Mouse (Mus musculus) thymus, adult 2 months (tissue): ENCODE results near the gene C8g. TPM values are rescaled to one million over a fixed set of nuclear protein-coding genes. Genes with fewer than 3 reads are reported as not detected.

Experiments
- DNase-seq: peaks from one replicate; pipeline ENCODE4 v3.0.0; 2021
- H3K27ac ChIP-seq: fragments of 200-500 bp; 2 replicates; pipeline ENCODE4 v1.5.1; 2012; ENCODE audit warnings: low read length, control low read depth; ENCODE audit not compliant: control insufficient read depth, insufficient read depth
- H3K27me3 ChIP-seq: fragments of 200-500 bp; 2 replicates; pipeline ENCODE4 v1.6.1; 2012; ENCODE audit warnings: mild to moderate bottlenecking, low read length, moderate library complexity, mixed read lengths; ENCODE audit not compliant: control insufficient read depth, insufficient read depth
- H3K36me3 ChIP-seq: fragments of 200-500 bp; 2 replicates; pipeline ENCODE4 v1.6.1; 2012; ENCODE audit warnings: mild to moderate bottlenecking, low read length, moderate library complexity; ENCODE audit not compliant: control insufficient read depth, insufficient read depth
- H3K4me1 ChIP-seq: fragments of 200-500 bp; replicated peaks from 2 replicates; pipeline ENCODE4 v1.6.1; 2012; ENCODE audit warnings: low read length; ENCODE audit not compliant: control insufficient read depth, insufficient read depth
- H3K4me3 ChIP-seq: fragments of 200-500 bp; 2 replicates; pipeline ENCODE4 v1.5.1; 2012; ENCODE audit warnings: mild to moderate bottlenecking, low read length, control low read depth, moderate library complexity; ENCODE audit not compliant: control insufficient read depth, insufficient read depth
- CTCF ChIP-seq: fragments of 200-500 bp; IDR thresholded peaks from 2 replicates; pipeline ENCODE4 v1.5.1; 2012; ENCODE audit warnings: mild to moderate bottlenecking, control low read depth, low read length, moderate library complexity, borderline replicate concordance; ENCODE audit not compliant: control insufficient read depth, poor library complexity, insufficient read depth; ENCODE audit errors: extremely low read depth
- POLR2A ChIP-seq: fragments of 200-500 bp; IDR thresholded peaks from 2 replicates; pipeline ENCODE4 v1.6.1; 2012; ENCODE audit warnings: mild to moderate bottlenecking, low read length, control low read depth, moderate library complexity; ENCODE audit not compliant: control insufficient read depth, poor library complexity, insufficient read depth; ENCODE audit errors: extremely low read depth
- WGBS: fragments of 180-500 bp; shearing (Covaris S2); methylation state at CpG from one replicate; pipeline ENCODE4 v1.1.7; 2018; 5-methylcytosine and 5-hydroxymethylcytosine counted together
- polyA plus RNA-seq: library from polyadenylated mRNA; depleted of rRNA; stranded (reverse); fragments of >200 nt; gene quantifications from 2 replicates; pipeline ENCODE4 v1.2.3, GENCODE M21; 2012; rRNA removed

Gene C8g
- polyA plus RNA-seq, 1 experiment: 4.7 TPM

GRCm38 (mm10) chr2:25460135-25460534, 41.4 kb downstream of the C8g start:
- Histone ChIP-seq H3K4me3 (peak overlapping the region; percentile 87), H3K27ac (peak overlapping the region; percentile 88), H3K36me3 (peaks cover 3% of the 10 kb centered on the region; the same call in 1 of the 2 replicates), H3K4me1 (peaks cover 41% of the 10 kb centered on the region), H3K27me3 (no peaks in the 10 kb centered on the region)
- WGBS: 32% methylated on average over 5 of the region's 5 CpGs
- no peak for DNase-seq
- TF ChIP-seq CTCF (no peak), POLR2A (no peak)

- no peak for TF ChIP-seq CTCF
- no peak for TF ChIP-seq POLR2A
- Histone ChIP-seq H3K27me3 (no peaks in the 10 kb centered on the region), H3K4me3 (no peak overlapping the region), H3K27ac (no peak overlapping the region), H3K36me3 (peaks cover 3% of the 10 kb centered on the region; the same call in 1 of the 2 replicates), H3K4me1 (peaks cover 28% of the 10 kb centered on the region)
- DNase-seq: no peak
- 89% methylated on average over 5 of the region's 5 CpGs for WGBS
These were observed 42.6 kb downstream of the C8g start for GRCm38 (mm10) chr2:25458911-25459310.

- no peak overlapping the region for H3K4me3 ChIP-seq
- peaks cover 21% of the 10 kb centered on the region for H3K4me1 ChIP-seq
- H3K36me3 ChIP-seq: peaks cover 3% of the 10 kb centered on the region; the same call in 1 of the 2 replicates
- 95% methylated on average over 9 of the region's 9 CpGs for WGBS
- no peaks in the 10 kb centered on the region for H3K27me3 ChIP-seq
- DNase-seq: no peak
- TF ChIP-seq CTCF: no peak
- no peak overlapping the region for H3K27ac ChIP-seq
These were observed 44.3 kb downstream of the C8g start for GRCm38 (mm10) chr2:25457022-25457896.

- WGBS: 82% methylated on average over 14 of the region's 14 CpGs
- Histone ChIP-seq H3K4me3 (no peak within 1 kb of the TSS), H3K4me1 (peaks cover 19% of the 10 kb centered on the region), H3K27ac (no peak within 1 kb of the TSS), H3K36me3 (peaks cover 3% of the 10 kb centered on the region; the same call in 1 of the 2 replicates), H3K27me3 (no peaks in the 10 kb centered on the region)
- DNase-seq: no peak
- TF ChIP-seq CTCF (no peak), POLR2A (no peak)
These were observed 45.1 kb downstream of the C8g start, which contains the start of gene Clic3 for GRCm38 (mm10) chr2:25456205-25456953. Gene Clic3 (plus strand): TSS chr2:25456838.

GRCm38 (mm10) chr2:25452951-25453350, 48.6 kb downstream of the C8g start:
- Histone ChIP-seq H3K36me3 (no peaks in the 10 kb centered on the region; the same call in 1 of the 2 replicates), H3K27me3 (no peaks in the 10 kb centered on the region), H3K27ac (no peak overlapping the region), H3K4me1 (no peaks in the 10 kb centered on the region; the same call in 1 of the 2 replicates), H3K4me3 (no peak overlapping the region)
- 94% methylated on average over 1 of the region's 1 CpGs for WGBS
- TF ChIP-seq POLR2A (no peak), CTCF (no peak)
- no peak for DNase-seq

GRCm38 (mm10) chr2:25450853-25451647, 50.5 kb downstream of the C8g start:
- Histone ChIP-seq H3K4me1 (no peaks in the 10 kb centered on the region), H3K27ac (no peak overlapping the region), H3K27me3 (no peaks in the 10 kb centered on the region), H3K36me3 (no peaks in the 10 kb centered on the region), H3K4me3 (no peak overlapping the region)
- WGBS: 68% methylated on average over 8 of the region's 8 CpGs
- TF ChIP-seq POLR2A (no peak), CTCF (no peak)
- DNase-seq: no peak

Other genes with a start within 250 kb of the C8g start
- gene Tmem203, start 246.3 kb downstream of the C8g start, polyA plus RNA-seq: 66.1 and 79.1 TPM in 2 replicates
- gene Tprn, start 239.1 kb downstream of the C8g start, polyA plus RNA-seq: 24.4 and 25.9 TPM in 2 replicates
- gene Ssna1, start 229.3 kb downstream of the C8g start, polyA plus RNA-seq: 164 and 182 TPM in 2 replicates
- gene Anapc2, start 229.2 kb downstream of the C8g start, polyA plus RNA-seq: 141 and 144 TPM in 2 replicates
- 0.35 TPM in 1 of 2 replicates, not detected in the other for gene Tmem210, start 213.6 kb downstream of the C8g start, polyA plus RNA-seq
- gene Lrrc26, start 211.8 kb downstream of the C8g start, polyA plus RNA-seq: 1.0 and 1.6 TPM in 2 replicates
- gene Grin1, start 182.5 kb downstream of the C8g start, polyA plus RNA-seq: 0.50 TPM in 2 replicates
- 23.1 and 26.3 TPM in 2 replicates for gene Man1b1, start 169.4 kb downstream of the C8g start, polyA plus RNA-seq
- gene Dpp7, start 145.4 kb downstream of the C8g start, polyA plus RNA-seq: 24.5 and 25.6 TPM in 2 replicates
- 23.0 and 24.4 TPM in 2 replicates for gene Uap1l1, start 136.0 kb downstream of the C8g start, polyA plus RNA-seq
- gene Sapcd2, start 129.4 kb downstream of the C8g start, polyA plus RNA-seq: 29.7 and 45.2 TPM in 2 replicates
- 11.7 and 14.0 TPM in 2 replicates for gene Entpd2, start 105.8 kb downstream of the C8g start, polyA plus RNA-seq
- 28.4 and 30.8 TPM in 2 replicates for gene Npdc1, start 102.4 kb downstream of the C8g start, polyA plus RNA-seq
- gene Fut7, start 78.5 kb downstream of the C8g start, polyA plus RNA-seq: 1.9 and 2.0 TPM in 2 replicates
- gene Abca2, start 73.0 kb downstream of the C8g start, polyA plus RNA-seq: 86.6 and 100 TPM in 2 replicates
- gene Clic3, start 44.9 kb downstream of the C8g start, polyA plus RNA-seq: 11.6 and 17.3 TPM in 2 replicates
- 165 and 192 TPM in 2 replicates for gene Paxx, start 40.6 kb downstream of the C8g start, polyA plus RNA-seq
- 4.4 and 13.8 TPM in 2 replicates for gene Ptgds, start 31.7 kb downstream of the C8g start, polyA plus RNA-seq
- gene Lcn12, start 7.8 kb downstream of the C8g start, polyA plus RNA-seq: not detected in 2 replicates
- 59.2 and 77.5 TPM in 2 replicates for gene Fbxw5, start 969 bp downstream of the C8g start, polyA plus RNA-seq
- gene Traf2, start 45.2 kb upstream of the C8g start, polyA plus RNA-seq: 47.7 and 49.9 TPM in 2 replicates
- 142 and 152 TPM in 2 replicates for gene Edf1, start 56.1 kb upstream of the C8g start, polyA plus RNA-seq
- 18.9 and 25.8 TPM in 2 replicates for gene Mamdc4, start 73.1 kb upstream of the C8g start, polyA plus RNA-seq
- 73.6 and 94.7 TPM in 2 replicates for gene Phpt1, start 73.5 kb upstream of the C8g start, polyA plus RNA-seq
- 7.0 and 7.4 TPM in 2 replicates for gene Ajm1, start 80.0 kb upstream of the C8g start, polyA plus RNA-seq
- 83.4 and 89.6 TPM in 2 replicates for gene Rabl6, start 106.8 kb upstream of the C8g start, polyA plus RNA-seq
- not detected in 2 replicates for gene Ccdc183, start 116.0 kb upstream of the C8g start, polyA plus RNA-seq
- gene Tmem141, start 120.3 kb upstream of the C8g start, polyA plus RNA-seq: 4.9 and 12.3 TPM in 2 replicates
- 7.8 TPM in 2 replicates for gene Fcna, start 126.3 kb upstream of the C8g start, polyA plus RNA-seq
- gene Lcn8, start 151.4 kb upstream of the C8g start, polyA plus RNA-seq: 0.24 TPM in 1 of 2 replicates, not detected in the other
- gene Lcn5, start 156.2 kb upstream of the C8g start, polyA plus RNA-seq: not detected in 2 replicates
- 0.20 and 0.26 TPM in 2 replicates for gene Lcn6, start 175.1 kb upstream of the C8g start, polyA plus RNA-seq
- 0.73 and 0.84 TPM in 2 replicates for gene Lcn10, start 181.0 kb upstream of the C8g start, polyA plus RNA-seq
- gene Obp2a, start 198.3 kb upstream of the C8g start, polyA plus RNA-seq: 0.45 and 0.54 TPM in 2 replicates
- 36.4 and 43.2 TPM in 2 replicates for gene Bmyc, start 205.0 kb upstream of the C8g start, polyA plus RNA-seq
- gene Obp2b, start 235.3 kb upstream of the C8g start, polyA plus RNA-seq: not detected in 2 replicates